Mouse (Mus musculus) left cerebral cortex, postnatal 14 days (tissue): ENCODE results near the gene Rpl9-ps6. TPM values are rescaled to one million over a fixed set of nuclear protein-coding genes. Genes with fewer than 3 reads are reported as not detected.

Source experiments
- DNase-seq, 2 experiments: peaks; one replicate each; pipeline ENCODE4 v3.0.0; 2021 to 2022; ENCODE audit warnings: low spot score in 2 of 2, mixed read lengths in 1 of 2
- intact Hi-C: fragments of 180-260 bp; cut with DNase I; formaldehyde crosslinking; loops from one replicate; pipeline ENCODE4 v1.15.1; 2025
- long read RNA-seq, 2 experiments: library from polyadenylated mRNA; stranded (forward); transcript quantifications; one replicate each; pipeline ENCODE4 v2.0.0; 2021
- total RNA-seq, 2 experiments: library from RNA; stranded (reverse); gene quantifications; 2 replicates each; pipeline ENCODE4 v1.2.3; 2021

The Rpl9-ps6 gene
- total RNA-seq: 10 to 100 TPM; 21.6 to 24.0 TPM
- long read RNA-seq, experiment 1, transcript Rpl9-ps6-201 (1 exons, 714 nt): major isoform, 7 of 7 reads
- long read RNA-seq, experiment 1, partial matches to known transcripts: 0 of 7 reads
- long read RNA-seq, experiment 1, other reads (novel, unspliced or antisense): 0 of 7 reads
- long read RNA-seq, experiment 2, transcript Rpl9-ps6-201 (1 exons, 714 nt): major isoform, 7 of 7 reads
- long read RNA-seq, experiment 2, partial matches to known transcripts: 0 of 7 reads
- long read RNA-seq, experiment 2, other reads (novel, unspliced or antisense): 0 of 7 reads

DNA sequence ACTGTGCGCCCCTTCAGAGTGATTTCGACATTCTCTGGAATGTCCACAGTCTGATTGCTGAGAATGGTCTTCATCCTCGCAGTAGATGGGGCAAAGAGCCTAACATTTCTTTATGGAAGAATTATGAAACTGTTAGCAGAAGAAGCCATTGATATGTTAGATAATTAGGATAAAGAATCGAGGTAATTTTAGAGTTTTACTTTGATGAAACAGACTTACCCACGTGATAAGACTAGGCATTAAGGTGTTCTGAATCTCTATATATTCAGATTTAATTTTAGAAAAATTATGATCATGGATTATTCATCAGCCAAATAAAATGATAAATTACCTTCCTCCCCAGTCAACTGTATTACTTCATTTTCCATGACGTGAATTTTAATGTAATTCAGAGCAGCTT, at the start of gene Rpl9-ps6:
Gene Rpl9-ps6 (minus strand): TSS at position 101 of the 400 bp plus-strand sequence.
- no peak for DNase-seq
- intact Hi-C loops: no loop called here

DNA sequence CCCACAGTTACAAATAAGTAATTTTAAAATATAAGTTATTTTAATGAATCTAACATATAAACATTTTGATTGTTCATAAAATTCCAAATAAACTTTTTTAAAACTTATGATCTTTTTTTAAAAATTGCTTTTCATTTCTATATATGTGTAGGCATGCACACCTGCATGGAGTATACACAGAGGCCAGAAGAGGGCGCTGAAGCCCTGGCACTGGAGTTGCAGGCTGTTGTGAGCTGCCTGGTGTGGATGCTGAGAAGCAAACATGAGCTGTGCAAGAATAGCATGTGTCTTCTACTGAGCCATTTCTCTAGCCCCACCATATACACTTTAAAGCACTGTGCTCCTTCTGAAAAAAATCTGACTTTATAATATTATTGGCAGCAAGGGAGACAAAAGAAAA, 46.1 kb upstream of the Rpl9-ps6 start:
- DNase-seq: no peak
- intact Hi-C loops: no loop called here

DNA sequence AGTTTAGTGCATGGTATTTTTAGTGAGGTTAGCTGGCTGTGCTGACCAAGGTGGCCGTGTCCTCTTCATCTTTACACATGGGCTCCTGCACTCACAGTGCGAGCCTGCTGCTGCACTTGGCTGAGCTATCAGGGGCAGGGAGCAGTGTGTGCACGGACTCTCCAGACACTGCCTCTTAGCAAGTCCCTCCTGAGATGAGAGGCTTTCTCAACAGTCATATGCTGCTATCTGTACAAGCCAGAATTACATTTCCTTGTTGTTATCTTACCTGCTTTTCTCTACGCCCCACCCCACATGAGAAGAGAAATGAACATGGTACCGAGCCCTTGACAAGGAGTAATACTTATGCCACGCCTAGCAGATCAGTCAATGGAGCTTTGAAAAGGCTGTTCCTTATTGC, 44.6 kb upstream of the Rpl9-ps6 start:
- DNase-seq: no peak

DNA sequence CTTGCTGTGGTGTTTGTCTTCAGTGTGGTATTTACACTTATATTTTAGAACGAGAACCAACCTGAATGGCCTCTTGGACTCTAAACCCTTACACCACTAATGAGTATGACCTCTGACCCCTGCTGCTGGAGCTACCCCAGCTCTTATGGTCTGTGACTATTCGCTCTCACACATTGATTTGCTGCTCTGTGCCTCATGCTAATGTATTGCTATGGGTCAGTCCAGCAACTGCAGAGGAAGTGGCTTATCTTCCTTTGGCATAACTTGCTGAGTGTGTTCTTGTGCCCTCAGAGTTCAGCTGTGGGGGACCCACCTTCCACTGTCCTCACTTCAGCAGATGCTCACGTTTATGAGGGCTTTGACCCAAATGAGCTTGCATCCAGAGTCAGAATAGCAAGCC, 43.9 kb upstream of the Rpl9-ps6 start:
- DNase-seq: no peak
- intact Hi-C loops: no loop called here

More for the DNA sequence above, 44.6 kb upstream of the Rpl9-ps6 start:
- intact Hi-C loops: no loop called here

DNA sequence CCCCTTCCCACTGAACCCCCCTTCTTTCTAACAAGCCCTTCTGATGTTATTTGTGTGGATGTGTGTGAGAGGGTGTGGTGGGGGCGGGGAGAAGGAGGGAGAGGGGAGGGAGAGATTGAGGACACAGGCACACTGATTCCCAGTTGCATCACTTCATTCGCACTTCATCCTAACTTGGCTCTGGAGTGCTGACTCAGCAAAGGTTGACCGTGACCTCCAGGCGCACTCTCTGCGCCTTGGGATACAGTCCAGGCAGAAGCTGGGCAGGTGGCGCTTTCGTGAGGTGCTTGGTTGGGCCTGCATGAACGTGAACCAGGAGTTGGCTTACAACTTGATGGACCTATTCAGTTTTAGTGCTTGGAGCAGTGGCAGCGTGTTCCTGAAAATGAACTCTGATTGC, 41.1 kb upstream of the Rpl9-ps6 start:
- intact Hi-C loops: loop anchor here (5.0 kb wide), 1 partner anchor 175 kb away; no protein-coding TSS in a partner anchor
- DNase-seq: no peak

DNA sequence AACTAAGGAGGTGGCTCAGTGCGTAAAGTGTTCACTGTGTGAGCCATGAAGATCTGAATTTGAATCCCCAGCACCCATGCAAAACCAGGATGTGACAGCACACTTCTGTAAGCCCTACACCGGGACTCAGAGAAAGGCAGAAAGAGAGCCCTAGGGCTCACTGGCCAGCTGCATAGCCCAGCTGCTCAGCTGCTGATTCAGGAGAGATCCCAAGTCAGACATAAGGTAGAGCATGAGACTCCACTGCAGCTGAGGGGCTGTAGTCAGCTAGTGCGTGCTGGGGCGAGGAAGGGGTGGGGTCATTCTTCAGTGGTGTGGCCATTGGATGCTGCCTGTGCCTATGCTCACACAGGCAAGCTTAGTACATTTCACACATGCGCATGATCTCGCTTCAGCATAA, 40.7 kb upstream of the Rpl9-ps6 start:
- intact Hi-C loops: loop anchor here (5.0 kb wide), 1 partner anchor 175 kb away; no protein-coding TSS in a partner anchor
- no peak for DNase-seq

DNA sequence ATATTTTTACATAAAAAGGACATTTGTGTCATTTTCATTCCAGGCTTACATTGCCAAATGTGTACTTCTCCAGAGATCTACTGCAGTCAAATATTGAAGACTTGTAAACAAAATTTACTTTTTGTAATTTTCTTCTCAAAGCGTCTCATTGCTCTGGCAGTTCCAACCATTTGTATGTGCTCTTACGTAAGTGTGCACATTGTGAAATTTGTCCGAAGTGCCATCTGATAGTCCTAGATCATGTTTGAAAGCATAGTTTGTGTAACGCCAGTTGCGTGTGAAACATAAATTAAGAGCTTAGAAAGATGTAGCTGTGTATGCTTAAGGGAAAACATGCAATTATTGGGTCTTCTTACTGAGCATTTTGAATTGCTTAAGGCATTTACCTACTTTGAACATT, 40.1 kb upstream of the Rpl9-ps6 start:
- DNase-seq: no peak
- intact Hi-C loops: loop anchor here (5.0 kb wide), 1 partner anchor 176 kb away; no protein-coding TSS in a partner anchor

DNA sequence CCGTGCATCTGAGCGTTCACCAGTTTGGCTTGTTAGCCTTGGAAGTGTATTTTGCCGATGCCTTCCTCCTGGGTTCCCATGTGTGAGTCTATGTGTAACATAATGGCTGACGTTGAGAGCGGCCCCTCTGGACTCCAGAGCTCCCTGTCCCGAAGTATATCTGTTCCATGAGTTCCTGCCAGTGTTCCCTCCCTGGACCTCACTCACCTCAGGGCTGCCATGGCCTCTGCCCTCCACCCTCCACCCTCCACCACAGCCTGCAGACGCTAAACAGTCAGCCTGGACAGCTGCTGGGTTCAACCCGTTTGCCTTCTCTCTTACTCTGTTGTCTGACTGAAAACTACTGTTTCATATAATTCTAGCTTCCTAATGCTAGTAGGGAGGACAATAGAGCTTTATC, 39.7 kb upstream of the Rpl9-ps6 start:
- intact Hi-C loops: loop anchor here (5.0 kb wide), 1 partner anchor 176 kb away; no protein-coding TSS in a partner anchor
- DNase-seq: no peak

DNA sequence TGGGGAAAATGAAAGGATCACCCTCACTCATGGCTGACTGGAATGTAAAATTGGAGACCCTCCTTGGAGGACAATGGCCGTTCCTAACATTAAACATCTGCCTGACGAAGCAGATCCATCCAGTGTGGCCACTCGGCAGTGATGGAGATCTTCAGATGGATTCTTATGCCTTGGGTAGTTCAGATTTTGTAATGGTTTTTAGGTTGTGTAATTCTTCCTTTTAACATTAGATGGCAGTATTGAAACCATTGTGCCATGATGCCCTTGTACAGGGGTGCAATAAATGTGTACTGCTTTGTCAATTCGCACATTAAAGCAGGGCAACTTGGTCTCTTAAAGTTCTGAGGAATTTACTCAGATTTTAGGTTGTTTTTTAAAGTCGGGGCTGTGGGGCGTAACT, 35.0 kb upstream of the Rpl9-ps6 start:
- DNase-seq: peak in 1 of 2 experiments; percentile 25
- intact Hi-C loops: no loop called here

DNA sequence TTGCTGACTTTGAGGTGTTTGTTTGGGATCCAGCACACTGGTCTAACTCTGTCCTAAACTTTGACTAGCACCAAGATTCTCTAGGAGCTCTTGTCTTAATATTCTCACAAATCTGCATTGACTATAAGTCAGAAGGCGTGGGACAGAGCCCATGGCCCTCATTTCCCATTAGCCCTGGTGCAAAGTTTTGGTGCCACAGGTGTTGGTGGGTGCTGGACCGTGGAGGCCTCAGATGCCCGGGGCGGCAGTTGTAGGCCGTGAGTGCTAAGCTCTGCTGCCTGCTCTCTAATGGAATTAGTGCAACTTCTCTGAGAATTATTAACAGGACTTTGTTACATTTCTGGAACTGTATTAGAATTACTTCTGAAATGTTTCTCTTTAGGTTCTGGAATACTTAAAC, 31.6 kb upstream of the Rpl9-ps6 start:
- no peak for DNase-seq
- intact Hi-C loops: no loop called here

DNA sequence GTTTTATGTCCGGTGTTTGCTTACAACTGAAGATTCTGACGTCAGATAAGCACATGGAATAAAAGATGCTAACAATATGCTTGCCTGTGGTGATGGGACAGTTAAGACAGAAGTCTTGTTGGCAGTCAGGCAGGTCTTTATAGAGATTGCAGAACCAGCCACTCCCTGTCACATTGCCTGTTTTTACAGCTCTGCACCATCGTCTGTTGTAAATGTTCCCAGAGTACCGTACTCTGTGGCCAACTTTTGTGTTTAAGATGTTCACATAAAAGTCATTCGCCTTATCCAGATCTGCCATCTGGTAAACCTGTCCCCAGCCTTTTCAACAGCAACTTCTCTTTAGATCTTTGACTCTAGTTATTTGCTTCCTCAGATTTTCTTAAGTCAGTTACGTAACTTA, 31.0 kb upstream of the Rpl9-ps6 start:
- DNase-seq: peak in 1 of 2 experiments; percentile 35
- intact Hi-C loops: no loop called here

DNA sequence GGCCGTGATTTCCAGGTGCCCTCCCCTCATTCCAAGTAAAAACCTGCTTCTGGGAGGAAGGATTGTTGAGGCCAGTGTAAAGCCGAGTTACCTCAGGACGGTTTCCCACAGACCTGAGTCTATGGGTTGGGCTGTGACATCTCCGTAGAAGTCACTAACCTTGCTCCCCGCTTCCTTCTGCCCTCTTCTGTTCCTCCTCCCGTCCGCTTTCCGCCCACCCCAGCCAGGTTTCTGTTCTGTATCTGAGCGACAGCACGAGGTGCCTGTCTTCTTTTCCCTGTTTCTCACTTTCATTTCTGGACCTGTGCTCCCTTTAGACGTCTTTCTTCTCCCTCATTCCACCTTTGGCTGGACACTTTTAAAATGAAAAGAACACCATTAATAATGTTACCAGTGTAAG, 28.7 kb upstream of the Rpl9-ps6 start:
- intact Hi-C loops: no loop called here
- no peak for DNase-seq

DNA sequence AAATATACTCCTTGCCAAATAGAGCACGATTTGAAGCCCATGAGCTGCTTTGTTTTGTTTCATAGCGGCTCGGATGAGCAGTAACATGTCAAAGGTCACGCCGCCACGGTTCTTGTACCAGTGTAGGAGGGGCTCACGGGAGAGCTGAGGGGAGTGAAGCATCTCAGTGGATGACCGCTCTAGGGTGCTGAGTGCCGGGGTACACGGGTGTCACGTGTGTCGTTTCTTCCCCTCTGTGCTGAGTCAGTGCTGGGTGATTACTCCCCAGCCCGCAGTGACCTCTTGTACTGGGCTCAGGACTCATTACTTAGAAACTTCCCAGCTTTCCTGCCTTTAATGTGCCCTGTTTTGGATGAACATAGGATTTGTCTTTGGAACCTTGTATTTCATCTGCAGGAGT, 28.2 kb upstream of the Rpl9-ps6 start:
- intact Hi-C loops: no loop called here
- DNase-seq: no peak

DNA sequence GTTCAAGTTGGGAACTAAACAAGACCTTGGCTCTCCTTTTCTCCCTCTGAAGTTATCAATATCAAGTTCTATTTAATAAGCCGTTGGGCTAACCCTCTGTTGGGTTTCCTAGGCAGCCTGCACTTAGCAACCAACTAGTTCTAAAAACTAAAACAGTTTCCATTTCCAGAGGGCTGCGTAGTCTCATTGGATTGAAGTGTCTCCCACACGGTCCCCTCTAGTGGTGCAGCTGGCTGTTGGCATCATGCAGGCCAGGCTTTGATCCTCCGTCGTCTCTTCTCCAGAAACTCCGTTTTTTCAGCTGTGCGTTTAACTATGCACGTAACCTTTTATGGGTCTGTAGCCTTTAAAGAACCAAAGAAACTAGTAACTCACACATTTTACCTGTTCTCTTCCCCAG, 27.1 kb upstream of the Rpl9-ps6 start:
- intact Hi-C loops: no loop called here
- peak; percentile 39 to 42 for DNase-seq

DNA sequence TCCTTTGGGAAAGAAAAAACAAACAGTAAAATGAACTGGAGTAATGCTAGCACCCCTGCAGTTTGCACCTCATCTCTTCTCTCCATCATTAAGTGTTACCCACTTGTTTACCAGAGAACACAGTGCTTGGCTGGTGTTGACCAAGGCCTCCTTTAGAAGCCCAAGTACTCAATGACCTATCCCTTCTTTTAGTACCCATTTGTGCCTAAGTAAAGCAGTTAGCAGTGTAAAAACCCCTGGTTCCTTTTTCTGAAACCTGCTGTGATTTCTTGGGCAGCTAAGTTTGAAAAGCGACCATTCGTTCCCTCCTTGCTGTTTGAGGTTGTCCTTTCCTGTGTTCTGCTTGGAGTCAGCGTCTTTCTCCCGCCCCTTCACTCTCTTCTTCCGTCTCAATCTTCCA, 26.6 kb upstream of the Rpl9-ps6 start:
- intact Hi-C loops: no loop called here
- no peak for DNase-seq

DNA sequence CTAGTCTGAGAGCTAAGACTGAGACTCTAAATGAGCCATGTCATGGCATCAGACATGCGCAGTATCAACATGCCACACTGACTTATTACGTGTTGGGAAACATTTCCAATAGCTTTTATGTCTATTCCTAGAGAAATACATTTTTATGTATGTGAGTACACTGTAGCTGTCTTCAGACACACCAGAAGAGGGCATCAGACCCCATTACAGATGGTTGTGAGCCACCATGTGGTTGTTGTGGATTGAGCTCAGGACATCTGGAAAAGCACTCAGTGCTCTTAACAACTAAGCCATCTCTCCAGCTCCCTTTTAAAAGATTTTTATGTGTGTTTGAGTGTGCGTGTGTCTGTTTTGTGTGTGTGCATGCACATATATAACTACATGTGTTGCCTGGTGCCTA, 26.0 kb upstream of the Rpl9-ps6 start:
- intact Hi-C loops: no loop called here
- DNase-seq: no peak

DNA sequence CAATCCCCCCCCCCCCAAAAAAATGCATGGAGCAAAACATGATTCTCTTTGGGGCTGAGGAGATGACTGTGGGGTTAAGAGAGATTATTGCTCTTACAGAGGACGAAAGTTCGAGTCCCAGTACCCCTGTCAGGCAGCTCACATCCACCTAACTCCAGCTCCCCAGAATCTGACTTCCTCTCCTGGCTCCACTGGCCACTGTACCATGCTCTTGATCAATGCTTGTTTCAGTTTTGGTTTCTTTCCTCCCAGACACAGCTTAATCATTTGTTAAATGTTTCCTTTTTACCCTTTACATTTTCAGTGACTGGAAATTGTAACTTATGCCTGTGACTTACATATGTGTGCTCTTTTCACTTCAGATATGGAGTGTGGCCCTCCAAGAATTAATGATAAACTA, 24.6 kb upstream of the Rpl9-ps6 start:
- intact Hi-C loops: no loop called here

DNA sequence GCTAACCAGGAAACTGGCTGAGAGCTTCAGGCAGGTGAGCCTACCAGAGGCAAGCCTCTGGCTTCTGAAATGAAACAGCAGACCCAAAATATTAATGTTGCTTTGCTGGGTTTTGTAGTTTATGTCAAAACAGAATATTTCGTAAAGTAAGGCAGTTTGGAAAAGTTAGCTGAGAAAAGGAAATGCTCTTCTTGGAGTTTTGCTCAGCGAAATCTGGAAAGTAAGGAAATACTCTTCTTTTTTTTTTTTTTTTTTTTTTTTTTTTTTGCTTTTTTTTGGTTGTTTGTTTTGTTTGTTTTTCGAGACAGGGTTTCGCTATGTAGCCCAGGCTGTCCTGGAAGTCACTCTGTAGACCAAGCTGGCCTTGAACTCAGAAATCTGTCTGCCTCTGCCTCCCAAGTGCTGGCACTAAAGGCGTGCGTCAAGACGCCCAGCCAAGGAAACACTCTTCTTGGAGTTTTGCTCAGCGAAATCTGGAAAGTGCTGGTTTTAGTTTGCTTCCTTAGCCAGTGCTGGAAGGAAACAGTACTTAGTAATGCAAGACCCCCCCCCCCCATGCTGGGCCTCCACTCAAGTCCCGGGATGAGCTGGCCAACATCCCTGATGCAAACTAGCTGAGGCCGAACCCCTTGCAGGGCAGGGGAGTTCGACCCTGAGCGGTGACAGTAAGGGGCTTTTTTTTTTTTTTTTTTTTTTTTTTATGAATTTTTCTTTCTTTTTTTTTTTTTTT, 23.0 kb upstream of the Rpl9-ps6 start:
- intact Hi-C loops: loop anchor here (5.0 kb wide), 1 partner anchor 102 kb away; the partner anchor contains the start of gene Sgms1

More for the DNA sequence above, 24.6 kb upstream of the Rpl9-ps6 start:
- no peak for DNase-seq

DNA sequence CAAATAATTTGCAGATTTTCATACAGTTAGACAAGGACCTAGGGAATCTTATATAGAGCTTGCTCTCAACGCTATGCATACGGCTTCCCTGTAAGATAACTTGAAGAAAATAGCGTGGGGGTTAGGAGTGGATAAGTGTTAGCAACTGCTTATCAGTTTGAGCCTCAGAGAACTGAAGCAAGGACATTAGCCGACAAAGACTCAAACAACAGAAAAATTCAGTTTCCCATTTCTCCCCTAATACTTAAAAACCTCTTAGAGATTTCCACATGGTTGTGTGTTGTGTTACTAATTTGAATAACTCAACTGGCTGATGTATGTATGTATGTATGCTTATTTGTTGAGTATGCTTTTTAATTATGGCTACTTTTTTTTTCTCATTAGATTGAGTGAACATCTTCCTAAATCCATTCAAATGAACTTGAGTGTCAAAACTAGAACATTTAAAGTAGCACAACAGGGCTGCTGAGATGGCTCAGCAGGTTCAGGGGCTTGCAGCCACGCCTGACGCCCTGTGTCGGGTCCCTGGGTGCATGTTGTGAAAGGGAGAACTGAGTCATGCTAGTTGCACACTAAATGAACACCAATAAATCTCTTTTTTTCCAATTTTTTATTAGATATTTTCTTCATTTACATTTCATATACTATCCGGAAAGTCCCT, 21.3 kb upstream of the Rpl9-ps6 start:
- intact Hi-C loops: loop anchor here (5.0 kb wide), 1 partner anchor 100 kb away; the partner anchor contains the start of gene Sgms1

More for the DNA sequence above, 23.0 kb upstream of the Rpl9-ps6 start:
- no peak for DNase-seq

DNA sequence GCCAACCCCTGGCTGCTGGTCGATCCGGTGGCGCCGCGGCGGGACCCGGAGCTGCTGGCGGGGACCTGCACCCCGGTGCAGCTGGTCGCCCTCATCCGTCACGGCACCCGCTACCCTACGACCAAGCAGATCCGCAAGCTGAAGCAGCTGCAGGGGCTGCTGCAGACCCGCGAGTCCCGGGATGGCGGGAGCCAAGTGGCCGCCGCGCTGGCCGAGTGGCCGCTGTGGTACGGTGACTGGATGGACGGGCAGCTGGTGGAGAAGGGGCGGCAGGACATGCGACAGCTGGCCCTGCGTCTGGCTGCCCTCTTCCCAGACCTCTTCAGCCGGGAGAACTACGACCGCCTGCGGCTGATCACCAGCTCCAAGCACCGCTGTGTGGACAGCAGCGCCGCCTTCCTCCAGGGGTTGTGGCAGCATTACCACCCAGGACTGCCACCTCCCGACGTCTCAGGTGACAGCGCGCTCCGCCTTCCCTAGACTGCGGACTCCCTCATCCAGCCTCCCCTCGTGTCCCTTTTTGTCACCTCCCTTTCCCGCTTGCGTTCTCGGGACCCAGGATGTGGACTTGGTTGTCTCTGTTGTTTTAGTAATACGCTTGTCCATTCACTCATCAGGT, 19.8 kb upstream of the Rpl9-ps6 start:
- peak; percentile 41 to 72 for DNase-seq

More for the DNA sequence above, 21.3 kb upstream of the Rpl9-ps6 start:
- DNase-seq: no peak

More for the DNA sequence above, 19.8 kb upstream of the Rpl9-ps6 start:
- intact Hi-C loops: loop anchor here (5.0 kb wide), 1 partner anchor 99 kb away; the partner anchor contains the start of gene Sgms1
